Mouse (Mus musculus): ENCODE results near the gene Uqcrfs1.

- TF ChIP-seq POLR2A (IDR thresholded peaks at IDR 0.05; ENCODE audit: low read depth, low read length) (no peak), CTCF (conservative IDR thresholded peaks at IDR 0.05; ENCODE audit: insufficient read depth, insufficient read length, low read depth, low read length) (0 out of 2 replicates have a peak, but pooled peaks have one; percentile 10)
These were observed 43.2 kb downstream of the Uqcrfs1 start for GRCm38 (mm10) chr13:30501860-30502395.

Data from kidney, adult 2 months (tissue).